Mouse (Mus musculus) midbrain, embryonic 16.5 days (tissue): Measurements from ENCODE around the gene Hist1h3i. TPM values are rescaled to one million over a fixed set of nuclear protein-coding genes. Genes with fewer than 3 reads are reported as not detected.
"Not testable (repeated sequence)": the region's sequence is repeated elsewhere in the genome, so short reads cannot be mapped to it uniquely, and the experiment has no call there.

ENCODE experiments used
- ATAC-seq: fragments of 200-750 bp; cut with Nextera tagmentation; 2 replicates; pipeline ENCODE4 v1.8.0; 2017; ENCODE audit warnings: moderate TSS enrichment
- H3K27ac ChIP-seq: fragments of 300-500 bp; sonication (generic); 2 replicates; pipeline ENCODE4 v1.5.1; 2014; ENCODE audit warnings: mild to moderate bottlenecking, low read length, mixed read lengths
- H3K27me3 ChIP-seq: fragments of 300-500 bp; sonication (generic); 2 replicates; pipeline ENCODE4 v1.6.1; 2014; ENCODE audit warnings: low read depth, low read length, mixed read lengths; ENCODE audit not compliant: control insufficient read depth, insufficient read depth
- H3K36me3 ChIP-seq: fragments of 300-500 bp; sonication (generic); 2 replicates; pipeline ENCODE4 v1.6.1; 2014; ENCODE audit warnings: mild to moderate bottlenecking, low read length, moderate library complexity, mixed read lengths; ENCODE audit not compliant: control insufficient read depth, insufficient read depth
- H3K4me1 ChIP-seq: fragments of 300-500 bp; sonication (generic); 2 replicates; pipeline ENCODE4 v1.6.1; 2014; ENCODE audit warnings: mild to moderate bottlenecking, low read length, mixed read lengths; ENCODE audit not compliant: control insufficient read depth, insufficient read depth
- H3K4me2 ChIP-seq: fragments of 300-500 bp; sonication (generic); 2 replicates; pipeline ENCODE4 v1.6.1; 2014; ENCODE audit warnings: mild to moderate bottlenecking, low read length, mixed read lengths
- H3K4me3 ChIP-seq: fragments of 300-500 bp; sonication (generic); 2 replicates; pipeline ENCODE4 v1.5.1; 2014; ENCODE audit warnings: low read depth, mild to moderate bottlenecking, low read length, moderate library complexity, mixed read lengths
- H3K9ac ChIP-seq: fragments of 300-500 bp; sonication (generic); 2 replicates; pipeline ENCODE4 v1.6.1; 2014; ENCODE audit warnings: low read depth, low read length, mixed read lengths
- H3K9me3 ChIP-seq: fragments of 300-500 bp; sonication (generic); replicated peaks from 2 replicates; pipeline ENCODE4 v1.6.1; 2014; ENCODE audit warnings: mild to moderate bottlenecking, low read length, mixed read lengths; ENCODE audit not compliant: control insufficient read depth, poor library complexity, severe bottlenecking
- WGBS: fragments of 180-500 bp; shearing (Covaris S2); extraction: QIAGEN DNeasy Blood & Tissue Kit; methylation state at CpG from one replicate; pipeline ENCODE4 v1.1.7; 2014; 5-methylcytosine and 5-hydroxymethylcytosine counted together
- polyA plus RNA-seq: library from polyadenylated mRNA; unstranded; fragments of >200 nt; fragmentation: Nextera tagmentation; extraction: Ambion mirVana; gene quantifications from 2 replicates; pipeline ENCODE4 v1.2.1, GENCODE M21; 2015

Gene Hist1h3i
- polyA plus RNA-seq, 1 experiment from 2014 or later, result 13.1 TPM

DNA sequence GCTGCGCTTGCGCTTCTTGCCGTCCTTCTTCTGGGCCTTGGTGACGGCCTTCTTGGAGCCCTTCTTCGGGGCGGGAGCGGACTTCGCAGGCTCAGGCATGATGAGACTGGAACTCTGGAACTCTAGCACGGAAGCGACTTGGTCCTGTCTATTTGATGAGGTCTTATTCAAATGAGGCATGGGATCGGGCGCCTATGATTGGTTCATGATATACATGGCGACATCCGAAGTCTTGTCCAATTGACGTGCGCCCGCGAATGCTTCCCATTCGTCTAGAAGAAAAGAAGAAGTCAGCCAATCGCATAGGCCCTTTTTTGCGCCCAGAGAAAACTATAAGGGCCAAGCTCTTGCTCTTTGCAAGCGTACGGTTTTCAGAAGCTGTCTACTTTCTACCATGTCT is 26.9 kb upstream of the Hist1h3i start, which contains the start of the genes Hist1h2bq and Hist1h2ao:
Gene Hist1h2bq, minus strand, starts transcription at position 125 of the 400 bp plus-strand sequence.
Gene Hist1h2ao, plus strand, starts transcription at position 393 of the 400 bp plus-strand sequence.
- not testable (repeated sequence) for H3K4me1 ChIP-seq, H3K9ac ChIP-seq, H3K4me2 ChIP-seq, H3K27me3 ChIP-seq, H3K4me3 ChIP-seq, H3K9me3 ChIP-seq, H3K36me3 ChIP-seq, H3K27ac ChIP-seq
- peak; percentile 99 for ATAC-seq
- WGBS, result no CpG with 5 or more reads among the region's 23 CpGs

DNA sequence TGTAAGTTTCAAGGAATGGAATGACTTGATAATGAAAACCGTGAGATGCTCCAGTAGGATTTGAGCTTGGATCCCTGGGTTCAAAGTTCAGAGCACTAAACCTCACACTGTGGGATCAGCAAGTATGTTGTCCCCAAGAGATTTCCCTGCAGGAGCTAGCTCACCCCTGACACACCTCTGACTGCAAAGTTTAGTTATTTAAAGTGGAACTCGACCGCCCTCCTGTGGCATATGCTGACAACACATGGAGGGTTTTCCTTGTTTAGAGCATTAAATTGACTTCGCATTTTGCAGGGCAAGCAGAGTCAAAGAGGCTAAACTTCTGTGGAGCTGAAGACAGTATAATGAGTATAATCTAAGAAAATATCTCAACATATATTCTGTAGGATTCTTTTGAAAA is 19.9 kb upstream of the Hist1h3i start:
- H3K4me2 ChIP-seq, H3K4me1 ChIP-seq, H3K27ac ChIP-seq, H3K9ac ChIP-seq, H3K9me3 ChIP-seq, H3K36me3 ChIP-seq, H3K27me3 ChIP-seq, H3K4me3 ChIP-seq: not testable (repeated sequence)
- no CpG with 5 or more reads among the region's 4 CpGs for WGBS
- peak; percentile 68 for ATAC-seq

GRCm38 (mm10) chr13:21797163-21797562 is 14.0 kb upstream of the Hist1h3i start:
- not testable (repeated sequence) for H3K27ac ChIP-seq, H3K4me3 ChIP-seq, H3K9ac ChIP-seq, H3K4me2 ChIP-seq, H3K9me3 ChIP-seq, H3K36me3 ChIP-seq, H3K27me3 ChIP-seq, H3K4me1 ChIP-seq, ATAC-seq

DNA sequence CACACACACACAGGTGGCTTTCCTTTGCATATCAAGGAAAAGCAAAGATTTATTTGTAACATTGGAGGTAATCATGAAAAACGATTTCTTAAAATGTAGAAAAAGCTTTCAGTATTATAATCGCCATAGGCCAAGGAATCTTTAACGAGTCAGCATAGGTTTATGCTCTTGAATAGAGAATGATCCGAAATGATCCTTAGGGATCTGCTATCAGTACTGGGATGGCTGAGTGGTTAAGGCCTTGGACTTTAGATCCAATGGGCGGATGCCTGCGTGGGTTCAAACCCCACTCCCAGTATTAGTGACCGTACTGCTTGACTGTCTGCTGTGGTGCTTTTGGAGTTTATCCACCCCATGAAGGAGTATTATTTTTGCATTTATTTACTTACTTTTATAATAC is 12.4 kb upstream of the Hist1h3i start:
- Histone ChIP-seq H3K9me3 (no peaks in the 10 kb centered on the region), H3K4me3 (no peak overlapping the region), H3K4me2 (no peak overlapping the region), H3K27ac (no peak overlapping the region), H3K9ac (no peak overlapping the region), H3K27me3 (no peaks in the 10 kb centered on the region), H3K4me1 (peaks cover 4% of the 10 kb centered on the region), H3K36me3 (no peaks in the 10 kb centered on the region)
- ATAC-seq, result no peak
- WGBS, result 94% methylated on average over 7 of the region's 7 CpGs

DNA sequence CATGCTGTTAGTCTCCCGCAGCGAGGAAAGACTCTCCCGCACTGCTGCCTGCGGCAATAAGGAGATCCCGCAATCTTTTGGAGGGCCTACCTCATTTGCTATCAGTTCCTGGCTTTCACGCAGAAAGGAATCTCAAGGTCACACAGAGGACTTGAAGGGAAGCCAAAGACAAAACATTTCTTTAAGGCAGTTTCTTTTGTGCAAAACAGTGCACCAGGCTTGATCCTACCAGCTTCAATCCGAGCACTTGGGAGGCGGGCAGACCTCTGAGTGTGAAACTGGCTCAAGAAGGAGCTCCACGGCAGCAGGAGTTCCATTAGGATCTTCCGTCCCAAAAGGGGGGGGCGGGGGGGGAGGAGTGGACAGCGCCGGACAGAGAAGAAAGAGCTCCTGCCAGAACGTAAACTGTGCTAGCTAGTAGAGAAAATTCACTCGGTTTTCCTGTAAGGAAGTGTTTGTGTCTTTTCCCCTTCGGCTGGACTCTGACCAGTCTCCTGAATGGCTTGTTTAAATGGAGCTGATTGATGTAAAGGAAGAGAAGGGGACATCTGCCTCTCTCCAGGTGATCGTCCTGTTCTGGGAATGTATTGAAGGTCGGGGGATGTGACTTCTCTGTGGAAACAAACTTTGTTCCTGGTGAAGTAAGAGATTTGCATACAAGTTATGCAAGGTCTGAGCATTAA is 7.6 kb upstream of the Hist1h3i start:
- Histone ChIP-seq H3K4me1 (peaks cover 15% of the 10 kb centered on the region), H3K27me3 (no peaks in the 10 kb centered on the region), H3K4me2 (peak overlapping the region; percentile 42), H3K9me3 (no peaks in the 10 kb centered on the region), H3K9ac (peak overlapping the region; percentile 30; the same call in 1 of the 2 replicates), H3K4me3 (no peak overlapping the region), H3K27ac (no peak overlapping the region), H3K36me3 (no peaks in the 10 kb centered on the region)
- 6% methylated on average over 18 of the region's 18 CpGs for WGBS
- ATAC-seq, result no peak

DNA sequence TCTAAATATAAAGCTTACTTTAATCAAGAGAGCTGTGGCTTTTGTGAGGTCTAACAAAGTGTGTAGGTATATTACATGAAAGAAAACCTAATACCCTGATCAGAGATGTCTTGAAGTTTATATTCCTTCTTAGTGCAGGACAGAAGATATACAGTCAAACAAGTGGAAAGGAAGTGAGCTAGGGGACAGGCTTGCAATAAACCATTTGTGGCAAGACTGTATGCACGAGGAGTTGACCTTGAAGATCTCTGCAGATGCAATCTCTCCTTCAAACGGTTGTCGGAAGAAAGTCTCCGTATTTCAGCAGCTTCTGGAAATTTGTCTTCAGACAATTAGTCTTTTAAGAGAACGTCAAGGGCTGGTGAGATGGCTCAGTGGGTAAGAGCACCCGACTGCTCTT is 6.8 kb upstream of the Hist1h3i start:
- Histone ChIP-seq H3K9me3 (no peaks in the 10 kb centered on the region), H3K36me3 (no peaks in the 10 kb centered on the region), H3K27me3 (no peaks in the 10 kb centered on the region), H3K9ac (no peak overlapping the region), H3K4me2 (no peak overlapping the region), H3K4me1 (peaks cover 15% of the 10 kb centered on the region), H3K27ac (no peak overlapping the region), H3K4me3 (no peak overlapping the region)
- no peak for ATAC-seq
- 61% methylated on average over 6 of the region's 6 CpGs for WGBS

- ATAC-seq, result peak; percentile 18
- 12% methylated on average over 14 of the region's 21 CpGs for WGBS
- no peak overlapping the region for H3K27ac ChIP-seq
- H3K4me3 ChIP-seq, result no peak overlapping the region
- no peaks in the 10 kb centered on the region for H3K9me3 ChIP-seq
- peak overlapping the region; percentile 52 for H3K4me2 ChIP-seq
- H3K36me3 ChIP-seq, result no peaks in the 10 kb centered on the region
- H3K9ac ChIP-seq, result no peak overlapping the region
- no peaks in the 10 kb centered on the region for H3K27me3 ChIP-seq
- H3K4me1 ChIP-seq, result peaks cover 18% of the 10 kb centered on the region
Observed at GRCm38 (mm10) chr13:21787760-21788593, 4.8 kb upstream of the Hist1h3i start.

GRCm38 (mm10) chr13:21786899-21787629 is 3.9 kb upstream of the Hist1h3i start, which contains the start of the genes Hist1h2an and Hist1h2bp:
TSS of gene Hist1h2an (minus strand) at chr13:21787218.
TSS of gene Hist1h2bp (plus strand) at chr13:21787461.
- Histone ChIP-seq H3K4me3 (peak within 1 kb of the TSS; percentile 37), H3K27ac (peak within 1 kb of the TSS; percentile 70), H3K9ac (peak within 1 kb of the TSS; percentile 60; the same call in 1 of the 2 replicates), H3K4me1 (peaks cover 25% of the 10 kb centered on the region), H3K4me2 (peak within 1 kb of the TSS; percentile 64)
- peak; percentile 96 for ATAC-seq
- H3K9me3 ChIP-seq, H3K36me3 ChIP-seq, H3K27me3 ChIP-seq: not testable (repeated sequence)
- under 1% methylated on average over 35 of the region's 63 CpGs for WGBS
